Mouse (Mus musculus) layer of hippocampus, postnatal 36 days (tissue): ENCODE data around the gene Slc38a8. TPM values are rescaled to one million over a fixed set of nuclear protein-coding genes. Genes with fewer than 3 reads are reported as not detected.

ENCODE experiments used
- DNase-seq, 2 experiments: peaks; one replicate each; pipeline ENCODE4 v3.0.0; 2022
- total RNA-seq, 2 experiments: library from RNA; stranded (reverse); gene quantifications; 2 replicates each; pipeline ENCODE4 v1.2.3; 2021

Slc38a8 gene
- not detected for total RNA-seq

DNA sequence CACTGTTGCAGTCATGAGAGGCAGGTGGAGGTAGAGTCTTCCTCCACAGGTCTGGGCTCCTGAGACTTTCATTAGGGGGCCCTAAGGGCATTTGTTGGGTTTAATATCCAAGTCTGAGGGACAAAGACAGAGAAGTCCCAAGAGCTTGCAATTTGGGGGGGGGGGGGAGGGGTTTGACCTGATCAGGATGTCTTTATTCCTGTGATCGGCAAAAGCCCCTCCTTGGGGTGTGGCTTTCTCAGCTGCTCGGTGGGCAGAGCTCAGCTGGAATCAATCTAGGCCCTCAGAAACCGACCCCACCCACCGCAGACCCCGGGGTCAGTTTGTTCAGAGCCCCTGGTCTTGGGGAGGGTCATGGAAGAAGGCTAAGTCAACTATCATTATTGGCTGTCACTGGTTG, at the start of gene Slc38a8:
TSS of gene Slc38a8 (minus strand) at position 101 of the 400 bp plus-strand sequence.
- no peak for DNase-seq

DNA sequence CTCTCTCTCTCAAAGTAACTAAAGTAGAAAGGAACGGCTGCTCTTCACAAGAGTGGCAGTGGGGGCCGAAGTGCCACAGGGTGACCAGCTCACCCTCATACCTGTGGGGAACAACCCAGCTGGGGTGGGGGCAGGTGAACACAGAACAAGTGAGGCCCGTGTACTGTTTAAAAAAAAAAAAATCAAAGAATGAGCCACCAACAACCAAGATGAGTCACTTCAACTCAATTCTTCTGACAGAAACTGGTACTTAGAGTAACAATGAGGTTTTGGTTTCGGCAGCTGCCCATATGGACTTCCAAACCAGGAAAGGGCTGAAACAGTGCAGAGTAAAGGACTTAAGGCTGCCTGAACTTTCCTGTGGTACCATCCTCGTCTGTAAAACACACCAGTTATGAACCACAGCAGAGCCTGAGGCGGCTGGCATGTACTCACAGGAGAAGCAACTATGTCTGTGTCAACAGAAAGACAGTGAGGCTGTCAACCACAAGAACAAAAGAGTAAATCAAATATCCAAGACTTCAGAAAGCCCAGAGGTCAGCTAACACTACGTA, 47.1 kb upstream of the Slc38a8 start:
- no peak for DNase-seq

DNA sequence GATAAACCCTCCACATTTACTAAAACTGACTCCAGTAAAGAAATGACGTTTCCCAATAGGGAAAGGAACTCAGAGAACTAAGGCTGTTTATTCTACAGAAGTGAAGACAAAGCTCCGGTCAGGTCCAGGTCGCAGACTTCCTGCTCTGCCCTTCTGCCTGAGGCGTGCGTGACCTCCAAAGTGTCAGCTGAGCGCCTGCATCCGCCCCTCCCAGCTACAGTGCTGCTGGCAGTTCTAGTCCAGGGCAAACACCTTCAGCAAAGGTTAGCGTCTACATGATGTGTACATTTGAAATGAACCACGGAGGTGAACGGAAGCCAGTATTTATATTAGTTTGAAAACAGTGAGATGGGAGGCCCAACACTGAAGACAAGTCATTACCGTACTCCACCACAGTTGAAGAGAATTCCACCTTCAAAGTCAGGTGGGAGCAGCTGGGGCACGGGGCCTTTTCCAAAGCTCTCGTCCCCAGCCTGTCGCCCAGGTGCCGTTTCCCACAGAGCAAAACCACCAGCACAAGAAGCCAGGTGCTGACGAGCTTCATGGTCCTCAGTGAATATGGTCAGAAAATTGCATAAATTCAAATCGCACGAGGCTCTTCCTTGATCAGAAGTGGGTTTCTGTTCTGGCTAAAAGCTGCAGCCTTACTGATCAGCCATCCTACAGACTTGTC, 45.7 kb upstream of the Slc38a8 start:
- DNase-seq: no peak

DNA sequence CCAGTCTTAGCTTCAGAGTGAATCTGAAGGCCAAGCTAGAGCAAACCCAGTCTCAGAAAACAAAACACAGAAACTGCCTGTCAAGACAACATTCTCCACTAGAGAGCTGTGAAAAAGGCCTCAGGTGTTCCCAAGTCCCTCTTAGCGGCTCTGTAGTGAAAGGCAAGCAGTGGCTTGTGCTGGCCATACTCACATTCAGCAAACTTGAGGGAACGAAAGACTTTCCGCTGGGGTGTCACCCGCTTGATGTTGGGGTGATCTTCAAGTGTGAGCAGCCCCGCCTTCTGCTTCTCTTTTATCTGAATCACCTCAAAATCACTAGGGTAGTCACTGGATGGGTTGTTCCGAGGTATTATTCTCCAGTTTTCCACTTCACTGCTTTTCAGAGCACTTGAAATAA, 44.3 kb upstream of the Slc38a8 start:
- DNase-seq: no peak

DNA sequence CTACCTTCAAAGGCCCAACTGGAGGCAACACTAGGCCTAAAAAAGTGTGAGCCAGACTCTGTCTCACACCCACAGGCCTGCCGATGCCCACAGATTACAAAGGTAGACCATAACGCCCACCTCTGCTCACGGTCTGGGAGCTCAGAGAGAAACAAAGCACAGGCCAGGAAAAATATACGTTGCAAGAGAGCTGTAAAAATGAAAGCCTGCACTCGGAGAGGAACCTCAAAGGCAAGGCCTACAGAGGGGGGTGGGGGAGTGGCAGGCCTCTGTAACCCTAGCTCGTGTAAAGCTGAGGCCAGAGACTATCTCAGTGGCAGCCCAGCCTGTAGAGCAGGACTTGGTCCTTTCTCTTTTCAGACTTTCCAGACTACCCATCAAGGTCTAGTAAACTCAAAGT, 43.7 kb upstream of the Slc38a8 start:
- no peak for DNase-seq

DNA sequence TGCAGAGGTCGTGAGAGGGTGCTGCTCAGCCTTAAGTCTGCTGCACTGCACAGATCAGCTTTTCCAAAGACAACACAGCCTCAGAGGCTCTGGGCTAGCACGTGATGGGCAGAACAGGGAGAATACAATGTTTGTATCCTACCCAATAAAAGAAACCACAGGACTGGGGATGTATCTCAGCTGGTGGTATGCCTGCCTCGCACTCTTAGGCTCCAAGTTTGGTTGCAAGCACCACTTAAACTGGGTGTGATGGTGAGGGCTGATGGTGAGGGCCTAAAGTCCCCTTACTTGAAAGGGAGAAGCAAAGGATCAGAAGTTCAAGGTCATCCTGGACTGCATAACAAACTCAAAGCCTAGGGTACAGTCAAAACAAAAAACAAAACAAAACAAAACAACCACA, 43.1 kb upstream of the Slc38a8 start:
- no peak for DNase-seq

DNA sequence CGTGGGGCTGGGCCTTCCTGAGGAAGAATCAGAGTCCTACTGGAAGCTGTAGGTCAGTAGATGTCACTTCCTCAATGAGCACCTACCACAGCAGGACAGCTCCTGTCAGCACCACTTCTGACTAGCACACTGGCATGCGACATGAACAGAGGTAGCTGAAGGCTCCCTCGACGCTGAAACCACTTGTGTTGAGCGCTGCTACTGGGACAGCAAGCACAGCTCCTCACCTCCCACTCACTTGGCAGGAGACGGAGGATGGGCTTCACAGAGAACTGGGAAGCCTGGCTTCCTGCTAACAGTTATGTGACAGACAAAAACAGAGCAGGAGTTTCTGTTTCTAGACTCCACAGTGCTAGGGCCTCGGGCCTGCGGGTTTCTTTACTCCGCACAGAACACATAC, 30.5 kb upstream of the Slc38a8 start:
- peak; percentile 63 to 68 for DNase-seq

DNA sequence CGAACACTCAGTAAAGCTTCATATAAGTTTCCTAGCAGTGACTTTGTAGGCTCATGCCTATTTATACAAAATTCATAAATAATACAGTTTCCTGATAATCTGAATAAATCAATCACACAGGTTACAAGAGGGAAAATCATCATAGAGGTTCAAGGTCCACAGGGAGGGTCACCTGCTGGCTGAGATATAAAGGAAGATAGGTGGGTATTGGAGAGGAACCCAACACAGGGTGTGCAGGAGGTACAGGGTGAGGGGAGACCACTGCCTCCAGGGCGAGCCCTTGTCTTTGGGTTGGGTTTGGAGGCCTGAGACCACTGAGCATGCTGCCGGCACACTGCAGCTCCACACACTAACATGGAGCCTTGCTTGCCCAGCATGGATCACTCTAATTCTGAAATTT, 29.9 kb upstream of the Slc38a8 start:
- DNase-seq: no peak

DNA sequence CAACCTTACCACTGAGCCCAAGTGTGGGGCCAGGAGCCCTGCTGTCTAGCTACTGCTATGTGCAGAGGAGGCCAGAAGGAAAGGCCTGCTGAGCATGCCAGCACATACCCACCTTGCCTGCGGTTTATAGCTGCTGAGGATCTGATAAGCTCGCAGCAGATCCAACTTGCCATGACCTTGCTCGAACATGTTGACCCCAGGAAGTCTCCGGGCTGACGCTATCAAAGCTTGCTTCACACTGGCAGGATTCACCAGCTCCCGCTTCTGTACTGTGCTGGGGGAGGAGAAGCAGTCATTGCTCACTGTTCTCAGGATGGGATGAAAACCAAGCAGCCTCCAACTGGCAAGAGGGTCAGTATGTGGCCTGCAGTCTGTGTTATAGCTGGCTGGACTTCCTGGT, 29.4 kb upstream of the Slc38a8 start:
- no peak for DNase-seq

DNA sequence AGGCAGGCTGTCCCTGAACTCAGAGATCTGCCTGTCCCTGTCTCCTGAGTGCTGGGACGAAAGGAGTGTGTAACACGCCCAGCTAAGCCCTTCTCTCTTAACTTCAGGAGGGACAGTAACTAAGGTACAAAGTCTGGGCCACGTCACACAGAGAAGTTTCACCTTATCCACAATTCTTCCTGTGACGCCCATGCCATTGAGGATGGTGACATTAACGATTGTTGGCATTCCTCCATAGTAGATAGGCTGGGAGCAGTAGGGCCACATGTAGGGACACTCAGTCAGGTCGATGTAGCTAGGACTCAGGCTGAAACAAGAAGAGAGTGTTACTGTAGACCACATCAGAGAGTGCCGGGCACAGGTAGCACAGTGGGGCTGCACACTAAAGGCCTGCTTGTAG, 27.3 kb upstream of the Slc38a8 start:
- no peak for DNase-seq

DNA sequence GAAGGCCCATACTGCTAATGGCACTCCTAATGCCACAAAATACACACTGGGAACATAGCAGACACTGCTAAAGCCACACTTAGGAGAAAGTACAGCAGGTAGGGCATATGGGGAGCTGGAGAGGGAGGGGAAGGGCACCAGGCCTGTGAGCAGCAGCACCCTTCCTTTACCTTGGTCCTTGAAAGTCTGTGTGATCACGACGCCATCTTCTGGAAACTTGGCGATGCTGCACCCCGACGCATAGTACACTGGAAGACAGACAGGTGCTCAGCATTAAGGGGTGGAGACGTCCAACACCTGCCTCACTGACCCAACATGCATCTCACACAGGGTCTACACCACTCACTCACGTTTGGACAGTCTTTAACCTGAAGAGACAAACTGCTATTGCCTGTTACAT, 18.6 kb upstream of the Slc38a8 start:
- DNase-seq: no peak

DNA sequence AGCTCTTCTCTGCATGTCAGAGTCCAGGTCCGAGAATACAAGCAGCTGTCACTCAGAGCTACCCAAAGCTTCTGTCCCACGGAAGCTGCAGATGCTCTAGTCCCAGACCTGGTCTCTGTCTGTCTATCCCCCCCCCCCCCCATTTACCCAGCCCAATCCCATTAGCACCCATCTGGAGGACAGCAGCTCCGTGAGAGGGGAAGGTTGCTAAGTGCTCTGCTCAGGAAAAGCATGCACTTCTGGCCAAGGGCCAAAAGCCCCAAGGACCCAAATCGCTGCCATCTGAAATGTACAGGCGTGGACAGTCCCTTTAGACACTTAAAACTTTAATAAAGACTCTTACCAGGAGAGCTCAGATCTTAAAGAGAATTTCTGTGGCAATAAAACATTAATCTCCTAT, 15.2 kb upstream of the Slc38a8 start:
- DNase-seq: no peak

DNA sequence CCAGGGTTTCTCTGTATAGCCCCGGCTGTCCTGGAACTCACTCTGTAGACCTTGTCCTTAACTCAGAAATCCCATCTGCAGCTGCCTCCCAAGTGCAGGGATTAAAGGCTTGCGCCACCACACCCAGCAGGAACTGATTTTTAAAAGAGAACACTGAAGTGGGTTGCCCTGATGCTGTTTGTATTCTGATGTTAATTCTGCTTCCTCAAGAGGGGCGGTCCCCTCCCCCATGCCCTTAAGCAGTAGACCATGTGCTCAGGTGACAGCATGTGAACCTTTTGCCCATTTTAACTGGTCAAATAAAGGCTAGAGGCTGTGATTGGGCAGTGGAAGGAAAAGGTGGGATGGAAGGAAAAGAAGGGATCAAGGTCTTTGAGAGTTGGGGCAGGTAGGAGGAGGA, 14.3 kb upstream of the Slc38a8 start:
- no peak for DNase-seq

DNA sequence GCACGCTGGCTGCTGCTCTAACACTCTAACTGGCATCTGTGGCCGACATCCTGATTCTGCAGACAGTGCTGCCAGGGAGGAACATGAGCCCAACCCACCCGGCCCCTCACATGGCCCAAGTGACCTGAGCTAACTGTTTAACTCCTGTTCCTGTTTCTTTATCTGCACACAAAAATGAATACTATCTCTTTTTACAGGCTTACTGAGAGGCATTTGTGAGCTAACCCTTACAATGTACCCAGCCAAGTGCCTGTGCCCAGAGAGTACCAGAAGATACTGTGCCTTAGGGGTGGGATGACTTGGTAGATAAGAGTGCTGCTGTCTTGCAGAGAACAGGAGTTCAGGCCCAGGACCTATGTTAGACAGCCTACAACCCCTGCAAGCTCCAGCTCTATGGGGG, 13.4 kb upstream of the Slc38a8 start:
- DNase-seq: no peak

DNA sequence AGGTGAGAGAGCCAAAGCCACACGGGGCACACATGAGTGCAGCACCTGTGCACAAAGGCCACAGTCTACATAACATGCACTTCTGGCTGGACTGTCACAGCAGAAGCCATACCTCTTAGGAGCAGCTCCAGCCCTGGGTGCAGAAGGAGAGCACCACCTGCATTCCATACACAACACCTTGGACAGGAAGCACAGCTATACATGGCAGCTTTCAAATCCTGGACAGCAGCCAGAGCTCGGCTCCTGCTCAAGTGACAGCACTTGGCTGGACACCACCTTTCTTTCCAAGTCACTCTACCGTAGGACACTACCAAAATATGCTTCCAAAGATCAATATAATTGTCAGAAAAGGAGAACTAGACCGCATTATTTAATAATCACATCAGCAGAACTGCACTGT, 11.9 kb upstream of the Slc38a8 start:
- DNase-seq: no peak

DNA sequence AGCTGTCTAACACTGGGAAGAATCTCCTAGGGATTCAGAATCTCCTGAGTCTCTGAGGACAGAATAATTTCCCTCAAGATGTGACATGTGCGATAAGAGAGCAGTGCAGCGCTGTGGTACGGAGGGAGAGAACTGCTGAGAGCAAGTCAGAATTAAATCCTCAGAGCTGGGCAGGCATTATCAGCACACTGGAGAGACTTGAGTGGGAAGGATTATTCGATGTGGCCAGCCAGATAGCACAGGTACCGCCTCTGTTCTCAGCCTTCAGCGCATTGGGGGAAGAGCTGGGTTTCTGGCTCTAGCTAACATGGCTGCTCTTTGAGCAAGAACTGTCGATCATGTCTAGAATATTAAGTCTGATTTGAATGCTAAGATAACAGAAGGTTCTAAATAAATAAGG, 10.2 kb upstream of the Slc38a8 start:
- no peak for DNase-seq

DNA sequence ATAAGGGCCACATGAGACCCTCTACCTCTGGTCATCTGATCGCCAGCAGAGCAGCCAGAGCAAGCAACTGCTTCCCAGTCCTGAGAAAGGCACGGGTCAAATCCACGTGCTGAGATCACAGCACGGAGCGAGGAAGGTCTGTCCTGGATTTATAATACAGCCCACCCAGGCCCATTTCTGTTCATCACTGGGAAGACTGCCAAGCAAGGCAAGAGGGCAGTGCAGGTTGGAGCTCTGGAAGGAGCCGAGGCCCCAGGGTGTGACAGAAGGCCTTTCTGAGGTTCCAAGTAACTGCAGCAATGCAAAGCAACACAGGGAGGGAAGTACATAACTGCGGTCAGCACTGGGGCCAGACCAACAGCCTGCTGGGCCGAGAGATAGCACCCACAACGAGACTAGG, 9.0 kb upstream of the Slc38a8 start:
- DNase-seq: no peak

DNA sequence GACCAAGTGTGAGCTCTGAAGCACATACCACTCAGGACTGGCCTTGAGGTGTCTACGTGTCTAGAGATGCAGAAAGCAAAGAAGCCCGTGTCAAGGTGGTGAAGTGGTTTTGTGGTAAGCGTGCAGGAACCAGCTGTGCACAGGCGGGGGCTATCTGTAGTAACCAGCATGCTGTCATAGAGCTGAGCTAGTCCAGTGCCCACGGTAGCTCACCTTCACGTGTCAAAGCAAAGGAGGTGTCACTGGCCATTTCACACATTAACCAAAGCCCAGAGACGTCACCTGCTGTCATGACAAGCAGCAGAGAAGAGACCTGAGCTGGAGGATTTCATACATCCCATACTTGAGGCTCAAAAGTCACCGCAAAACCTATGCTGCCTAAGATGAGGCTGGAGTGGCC, 4.6 kb upstream of the Slc38a8 start:
- no peak for DNase-seq

DNA sequence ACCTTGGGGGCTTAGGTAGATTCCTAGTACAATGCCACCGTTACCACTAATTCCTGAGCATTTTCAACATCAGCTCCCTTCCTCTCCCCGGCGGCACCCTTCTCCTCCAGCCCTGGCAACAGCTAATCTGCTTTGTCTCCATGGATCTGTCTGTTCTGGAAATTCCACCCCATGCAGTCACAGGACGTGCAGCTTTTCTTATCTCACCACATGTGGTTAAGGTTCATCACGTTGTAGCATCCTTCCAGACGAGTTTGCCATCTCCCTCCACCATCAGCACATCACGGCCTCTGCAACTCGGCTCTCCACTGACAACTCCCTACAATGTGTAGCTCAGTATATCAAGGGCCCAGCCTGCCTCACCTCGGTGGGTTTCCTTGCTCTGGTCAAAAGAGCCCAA, 4.0 kb upstream of the Slc38a8 start:
- DNase-seq: no peak

DNA sequence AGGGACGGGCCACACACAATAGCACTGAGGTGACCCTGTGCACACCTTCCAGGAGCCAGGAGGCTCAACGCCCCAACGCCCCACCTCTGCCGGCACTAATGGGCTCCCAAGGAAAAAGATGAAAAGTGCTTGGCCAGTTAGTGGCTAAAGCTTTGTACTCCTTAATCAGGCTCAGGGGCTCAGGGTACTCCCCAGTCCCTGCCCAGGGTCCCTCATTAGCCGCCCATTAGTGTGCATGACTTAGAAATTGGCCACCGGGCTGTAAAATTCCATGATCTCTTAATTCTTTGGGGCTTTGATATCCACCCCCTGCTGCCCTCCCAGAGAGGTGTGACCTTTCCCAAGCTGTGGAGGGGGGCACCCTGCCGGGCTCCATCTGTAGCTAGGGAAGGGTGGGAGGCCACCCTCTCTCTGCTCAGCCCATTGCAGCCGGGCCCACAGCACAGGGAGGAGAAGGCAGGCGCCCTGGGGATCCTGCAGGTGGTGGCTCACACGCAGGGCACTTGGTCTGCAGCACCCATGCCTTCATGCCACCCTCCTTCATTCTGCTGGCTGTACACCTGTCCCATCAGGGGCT, 1.8 kb upstream of the Slc38a8 start:
- DNase-seq: no peak

DNA sequence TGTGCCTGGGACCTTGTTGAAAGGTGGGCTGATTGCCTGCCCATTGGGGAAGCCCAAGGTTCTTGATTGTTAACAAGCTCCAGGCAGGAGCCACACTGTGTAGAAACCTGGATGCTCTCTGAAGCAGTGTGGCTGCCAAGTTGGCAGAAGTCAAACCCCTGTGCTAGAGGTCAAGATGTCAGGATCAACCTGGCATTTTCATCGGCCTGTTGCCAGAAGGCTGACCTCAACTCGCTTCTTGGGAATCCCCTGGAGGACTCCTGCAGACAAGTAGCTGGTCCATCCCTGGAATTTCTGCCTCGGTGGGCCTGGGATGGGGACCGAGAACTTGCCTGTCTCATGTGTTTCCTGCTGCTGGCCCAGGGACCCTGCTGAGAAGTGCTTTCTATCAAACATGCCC, 613 bp upstream of the Slc38a8 start:
- no peak for DNase-seq

DNA sequence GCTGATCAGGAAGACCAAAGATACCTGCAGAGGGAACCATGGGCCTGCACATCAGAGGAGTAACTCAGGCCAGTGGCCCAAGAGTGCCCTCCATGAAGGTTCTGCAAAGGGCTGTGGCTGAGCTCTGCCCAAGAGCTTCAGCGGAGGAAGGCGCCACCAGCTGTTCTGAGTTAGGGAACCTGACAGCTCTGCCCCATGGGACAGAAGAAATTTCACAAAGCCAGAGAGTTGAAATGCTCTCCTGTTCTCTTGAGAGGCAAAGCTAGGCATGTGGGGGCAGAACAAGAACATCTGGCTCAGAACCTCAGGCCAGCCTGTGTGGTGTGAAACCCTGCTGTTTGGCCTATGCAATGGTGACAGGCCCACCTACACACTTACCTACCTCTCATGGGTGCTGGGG, 1.7 kb downstream of the Slc38a8 start:
- DNase-seq: no peak

DNA sequence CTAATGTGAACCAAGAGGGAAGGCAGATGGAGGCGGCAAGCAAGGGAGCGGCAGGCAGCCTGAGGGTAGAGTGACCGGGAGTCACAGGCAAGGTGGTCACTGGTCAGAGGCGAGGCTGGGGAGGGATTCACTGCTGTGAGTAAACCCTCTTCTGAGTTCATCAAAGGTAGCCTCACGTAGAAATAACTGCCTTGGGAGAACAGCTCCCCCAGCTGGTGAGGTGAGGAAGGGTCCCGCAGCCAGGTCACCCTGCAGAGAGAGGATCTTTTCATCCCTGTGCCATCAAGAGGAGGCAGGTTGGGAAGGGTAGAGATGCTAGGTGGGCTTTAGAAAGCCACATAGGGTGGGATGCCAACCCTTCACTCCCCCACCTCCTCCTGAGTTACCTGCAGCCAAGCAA, 4.7 kb downstream of the Slc38a8 start:
- DNase-seq: peak; percentile 36 to 39

DNA sequence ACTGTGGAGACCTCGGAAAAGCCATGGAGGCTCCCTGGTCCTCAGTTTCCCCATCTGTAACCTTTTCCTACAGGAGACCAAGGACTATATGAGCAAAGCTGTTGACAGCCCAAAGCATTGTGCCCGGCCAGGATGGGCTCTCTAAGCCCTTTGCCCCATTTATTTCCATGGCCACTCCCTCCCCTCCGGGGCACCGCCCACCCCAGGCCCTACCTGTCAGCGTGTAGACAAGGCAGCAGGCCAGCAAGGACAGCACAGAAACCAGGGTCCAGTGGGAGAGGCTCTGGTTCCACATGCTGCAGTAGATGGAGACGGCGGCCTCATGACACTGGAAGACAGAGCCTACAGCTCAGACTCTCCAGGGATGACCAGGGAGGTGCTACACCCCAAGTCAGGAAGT, 14.4 kb downstream of the Slc38a8 start:
- DNase-seq: no peak
